Mouse (Mus musculus): ENCODE data around the gene Gm20388.

DNA sequence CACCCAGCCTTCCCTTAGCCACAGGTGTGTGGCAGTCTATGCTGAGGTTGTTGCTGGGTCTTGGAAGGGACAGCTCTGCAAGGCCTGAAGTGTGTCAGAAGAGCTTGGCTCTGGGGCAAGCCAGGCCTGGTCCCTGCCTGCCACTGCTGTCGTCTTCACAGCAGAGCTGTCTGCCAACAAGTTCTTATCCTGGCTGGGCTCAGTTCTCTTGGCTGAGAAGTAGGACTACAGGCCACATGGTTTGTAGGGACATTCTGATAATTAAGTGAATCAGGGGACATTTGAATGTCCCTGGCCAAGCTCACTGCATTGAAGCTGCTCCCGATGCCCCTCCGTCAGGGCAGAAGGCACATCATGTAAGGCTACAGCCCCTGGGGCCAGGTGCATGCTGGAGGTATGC, 321.2 kb downstream of the Gm20388 start:
- TF ChIP-seq CTCF (IDR thresholded peaks at IDR 0.05; ENCODE audit: low read depth) (no peak), EP300 (IDR thresholded peaks at IDR 0.05; ENCODE audit: low read depth) (0 out of 2 replicates have a peak, but pooled peaks have one; percentile 31)
